Mouse (Mus musculus): ENCODE data around the gene Tlk1.

Gene Tlk1

GRCm38 (mm10) chr2:70793276-70793675 lies 32.3 kb downstream of the Tlk1 start:
- no peak for DNase-seq (ENCODE audit: low spot score in 2 of 2)

DNA sequence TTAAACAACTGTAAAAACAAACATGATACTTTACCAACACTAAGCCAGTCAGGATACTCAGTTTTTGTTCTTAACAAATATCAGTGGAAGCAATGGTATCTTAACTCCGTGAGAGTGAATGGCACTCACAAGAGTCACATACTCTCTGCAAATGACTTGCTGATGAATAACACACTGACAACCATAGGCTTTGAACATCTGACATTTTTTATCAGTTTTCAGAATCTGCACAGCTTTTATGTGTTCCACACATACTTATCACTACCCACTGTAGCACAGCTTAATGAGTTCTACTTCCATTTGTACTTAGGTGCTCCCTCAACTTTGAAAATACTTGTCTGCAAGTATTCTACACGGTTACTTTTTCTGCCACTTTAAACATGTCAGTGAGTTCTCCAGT lies 35.3 kb downstream of the Tlk1 start:
- DNase-seq (ENCODE audit: low spot score in 2 of 2) = no peak

DNA sequence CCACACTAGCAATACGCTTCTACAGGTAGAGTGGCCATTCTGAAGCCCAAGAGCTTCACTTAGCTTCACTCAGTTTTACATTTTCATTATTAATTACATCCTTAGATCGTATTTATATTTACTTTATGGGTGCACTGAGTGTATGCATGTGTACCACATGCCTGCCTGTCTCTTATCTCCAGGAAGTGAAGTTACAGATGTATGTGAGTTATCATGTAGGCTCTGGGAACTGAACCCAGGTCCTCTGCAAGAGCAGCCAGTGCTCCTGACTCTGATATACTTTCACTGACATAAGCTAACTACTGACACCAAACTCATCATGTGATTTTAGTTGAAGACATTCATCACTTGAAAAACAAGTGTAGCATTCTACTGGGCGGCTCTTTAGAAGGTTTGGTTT lies 36.2 kb downstream of the Tlk1 start:
- DNase-seq (ENCODE audit: low spot score in 2 of 2) = no peak

GRCm38 (mm10) chr2:70784447-70784846 lies 41.1 kb downstream of the Tlk1 start:
- no peak for DNase-seq (ENCODE audit: low spot score in 2 of 2)

GRCm38 (mm10) chr2:70783504-70783903 lies 42.0 kb downstream of the Tlk1 start:
- DNase-seq (ENCODE audit: low spot score in 2 of 2) = no peak

DNA sequence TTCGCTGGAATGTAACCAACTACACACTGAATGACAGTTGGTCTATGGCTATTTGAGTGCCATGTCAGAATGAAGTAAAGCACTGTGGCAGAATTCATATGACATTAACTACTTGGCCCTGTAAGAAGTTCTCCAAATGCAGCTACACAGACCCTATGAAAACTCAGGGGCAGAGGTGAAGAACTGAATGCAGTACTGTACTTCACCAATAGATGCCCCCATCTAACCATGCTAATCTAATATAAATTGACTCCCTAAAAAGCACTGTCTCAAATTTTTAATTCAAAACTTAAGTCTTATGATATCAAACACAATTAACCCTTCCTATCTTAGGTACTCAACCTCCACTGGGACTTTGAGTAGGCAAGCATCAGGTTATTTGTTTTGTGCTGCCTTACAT lies 45.9 kb downstream of the Tlk1 start:
- no peak for DNase-seq (ENCODE audit: low spot score in 2 of 2)

GRCm38 (mm10) chr2:70776744-70777143 lies 48.8 kb downstream of the Tlk1 start:
- DNase-seq (ENCODE audit: low spot score in 2 of 2) = no peak

DNA sequence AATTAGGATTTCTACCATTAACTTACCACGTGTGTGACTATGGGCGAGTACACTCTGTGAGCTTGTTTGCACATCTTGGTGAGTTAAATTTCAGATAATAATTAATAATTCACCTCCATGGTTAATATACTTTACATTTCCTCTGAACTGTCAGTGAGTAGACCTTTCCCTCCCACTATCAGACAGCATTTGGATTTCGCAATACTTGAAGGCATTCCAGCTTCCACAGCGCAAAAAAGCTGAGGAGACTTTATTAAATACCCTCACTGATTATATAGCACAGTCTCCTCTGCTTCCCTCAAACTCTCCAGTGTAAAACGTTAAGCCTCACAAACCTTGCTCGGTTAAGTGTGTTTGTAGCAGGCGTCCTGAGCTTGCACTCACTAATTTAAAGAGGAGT lies 60.8 kb downstream of the Tlk1 start:
- no peak for DNase-seq (ENCODE audit: low spot score in 2 of 2)

- DNase-seq (ENCODE audit: low spot score in 2 of 2) = no peak
Observed at GRCm38 (mm10) chr2:70762741-70763140, 62.8 kb downstream of the Tlk1 start.

DNA sequence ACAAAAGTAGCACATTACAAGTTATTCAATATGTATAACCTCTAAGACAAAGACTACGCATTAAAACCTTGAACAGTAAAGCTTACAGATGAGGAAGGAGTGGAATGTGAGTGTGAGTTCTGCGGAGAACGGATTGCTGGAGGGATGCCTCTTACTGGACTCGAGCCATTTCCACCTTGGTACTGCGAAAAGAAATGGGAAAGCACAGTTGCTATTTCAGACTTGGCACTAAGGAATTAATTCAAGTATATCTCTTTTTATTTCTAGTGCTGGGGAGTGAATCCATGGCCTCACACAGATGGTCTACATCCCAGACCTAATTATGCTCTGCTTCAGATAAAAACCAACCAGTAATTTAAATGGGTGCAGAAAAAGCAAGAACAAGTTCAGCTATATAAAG lies 73.4 kb downstream of the Tlk1 start:
- DNase-seq (ENCODE audit: low spot score in 2 of 2) = no peak

DNA sequence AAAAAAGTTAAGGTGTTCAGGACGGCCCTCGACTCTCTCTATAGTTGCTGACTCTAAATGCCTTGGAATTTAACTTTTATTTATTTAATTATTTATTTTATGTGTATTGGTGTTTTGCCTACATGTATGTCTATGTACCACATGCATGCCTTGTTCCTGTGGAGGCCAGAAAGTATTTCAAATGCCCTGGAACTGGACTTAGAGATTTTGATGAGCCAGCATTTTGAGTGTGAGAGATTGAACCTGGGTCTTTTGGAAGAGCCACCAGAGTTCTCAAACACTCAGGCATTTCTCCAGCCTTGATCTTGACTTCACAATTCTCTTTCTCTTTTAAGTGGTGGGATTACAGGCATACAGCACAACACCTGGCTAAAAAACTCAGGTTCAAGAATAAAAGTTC lies 73.9 kb downstream of the Tlk1 start:
- DNase-seq (ENCODE audit: low spot score in 2 of 2) = no peak

- DNase-seq (ENCODE audit: low spot score in 2 of 2) = no peak
Observed at GRCm38 (mm10) chr2:70742588-70742987, 82.9 kb downstream of the Tlk1 start.

DNA sequence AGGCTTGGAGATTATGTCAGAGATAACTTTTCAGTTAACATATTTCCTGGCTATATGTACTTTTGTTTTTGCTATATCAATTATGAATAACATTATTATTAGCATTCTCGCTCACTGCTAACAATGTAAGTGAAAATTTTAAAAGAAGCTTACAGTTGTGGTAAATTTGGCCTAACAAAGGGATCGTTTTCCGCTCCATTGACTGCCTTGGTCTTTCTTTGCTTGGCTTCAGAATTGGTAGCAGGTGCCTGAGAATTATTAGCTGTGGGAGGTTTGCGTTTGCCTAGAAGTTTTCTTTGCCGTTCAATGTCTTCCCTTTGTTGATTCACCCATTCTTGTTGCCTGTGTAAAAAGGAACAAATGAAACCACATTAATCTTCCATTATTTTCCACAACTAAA lies 83.6 kb downstream of the Tlk1 start:
- no peak for DNase-seq (ENCODE audit: low spot score in 2 of 2)

GRCm38 (mm10) chr2:70736008-70736407 lies 89.5 kb downstream of the Tlk1 start:
- DNase-seq (ENCODE audit: low spot score in 2 of 2) = no peak

- no peak for DNase-seq (ENCODE audit: low spot score in 2 of 2)
Observed at GRCm38 (mm10) chr2:70735534-70735933, 90.0 kb downstream of the Tlk1 start.

GRCm38 (mm10) chr2:70727089-70727488 lies 98.4 kb downstream of the Tlk1 start:
- DNase-seq (ENCODE audit: low spot score in 2 of 2) = no peak

- no peak for DNase-seq (ENCODE audit: low spot score in 2 of 2)
Observed at GRCm38 (mm10) chr2:70723610-70724243, 101.8 kb downstream of the Tlk1 start.

- DNase-seq (ENCODE audit: low spot score in 2 of 2) = no peak
Observed at GRCm38 (mm10) chr2:70710878-70711277, 114.7 kb downstream of the Tlk1 start.

DNA sequence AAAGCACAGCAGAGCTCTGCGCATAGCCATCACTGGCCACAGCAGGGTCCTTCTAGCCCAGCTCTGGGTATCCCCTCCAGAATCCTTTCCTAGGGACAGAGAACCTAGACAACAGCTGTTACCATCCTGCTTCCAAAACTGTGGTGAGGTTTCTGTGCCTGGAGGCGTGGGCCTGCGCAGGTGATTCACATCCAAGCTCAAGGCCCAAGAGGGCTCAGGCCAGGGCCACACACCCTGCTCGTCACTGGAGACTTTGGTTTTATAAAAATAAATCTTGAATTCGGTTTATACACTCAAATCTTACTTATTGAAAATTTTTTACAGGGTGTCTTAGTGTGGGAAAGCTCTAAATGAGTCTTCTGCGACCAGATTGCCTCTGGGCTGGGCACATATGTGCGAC lies 115.3 kb downstream of the Tlk1 start:
- no peak for DNase-seq (ENCODE audit: low spot score in 2 of 2)

- no peak for DNase-seq (ENCODE audit: low spot score in 2 of 2)
Observed at GRCm38 (mm10) chr2:70708986-70709730, 116.4 kb downstream of the Tlk1 start.

DNA sequence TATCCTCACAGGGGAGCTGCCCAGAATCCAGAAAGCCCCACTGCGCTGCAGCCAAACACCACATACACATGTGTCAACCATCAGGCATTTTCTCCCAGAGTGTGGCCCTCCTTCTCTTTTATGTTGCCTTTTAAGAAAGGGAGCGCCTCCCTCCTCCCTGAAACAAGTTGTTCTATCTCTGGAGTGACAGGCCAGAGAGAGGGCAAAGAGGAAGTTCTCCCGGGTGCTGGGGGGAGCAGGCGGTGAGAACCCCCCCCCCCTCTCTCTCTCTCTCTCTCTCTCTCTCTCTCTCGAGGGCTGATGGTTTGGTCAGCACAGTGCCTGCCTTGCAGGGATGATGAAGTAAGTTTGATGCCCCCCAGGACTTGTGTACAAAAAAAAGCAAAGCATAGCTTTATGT lies 123.1 kb downstream of the Tlk1 start:
- no peak for DNase-seq (ENCODE audit: low spot score in 2 of 2)

DNA sequence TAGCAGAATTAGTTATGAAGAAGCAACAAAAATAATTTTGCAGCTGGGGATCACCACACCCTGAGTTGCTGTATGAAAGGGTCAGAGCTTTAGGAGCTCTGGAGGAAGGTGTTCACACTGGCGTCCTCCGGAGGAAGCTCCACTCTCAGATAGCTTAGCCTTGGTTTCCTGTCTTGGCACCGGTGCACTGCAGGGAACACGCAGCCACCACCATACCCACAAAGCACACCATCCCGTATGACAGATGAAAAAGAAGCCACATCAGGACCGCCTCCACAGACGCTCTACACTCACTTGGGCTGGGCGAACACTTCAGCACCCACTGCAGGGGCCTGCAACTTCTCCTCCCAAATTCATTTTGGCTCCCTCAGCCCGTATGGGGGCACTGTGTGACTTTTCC lies 124.0 kb downstream of the Tlk1 start:
- DNase-seq (ENCODE audit: low spot score in 2 of 2) = no peak

DNA sequence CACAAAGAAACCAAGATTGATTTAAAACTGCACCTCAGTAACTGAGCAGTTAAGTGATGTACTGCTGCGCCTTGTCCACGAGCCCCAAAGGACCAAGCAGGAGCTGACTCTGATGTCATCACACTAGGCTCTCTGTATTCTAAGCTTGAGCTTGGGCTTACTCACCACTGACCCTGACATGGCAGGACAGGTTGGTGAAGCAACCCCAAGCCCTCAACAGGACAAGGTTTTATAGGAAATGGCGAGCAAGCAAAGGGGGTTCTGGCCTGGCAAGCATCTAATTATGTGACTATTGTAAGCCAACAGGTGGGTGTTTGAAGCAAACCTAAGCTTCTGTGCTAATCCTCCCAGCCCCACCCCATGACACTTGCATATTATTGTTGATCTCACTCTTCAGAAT lies 124.7 kb downstream of the Tlk1 start:
- DNase-seq (ENCODE audit: low spot score in 2 of 2) = no peak

GRCm38 (mm10) chr2:70695712-70696111 lies 129.8 kb downstream of the Tlk1 start:
- DNase-seq (ENCODE audit: low spot score in 2 of 2) = no peak
